Mouse (Mus musculus): ENCODE results near the gene Frem2.

GRCm38 (mm10) chr3:53600140-53600539 is 57.0 kb downstream of the Frem2 start:
- TF ChIP-seq EP300 (IDR thresholded peaks at IDR 0.05; ENCODE audit: low read depth) (no peak), CTCF (IDR thresholded peaks at IDR 0.05; ENCODE audit: low read depth) (no peak)

Measured in liver, postnatal 0 days (tissue).